Mouse (Mus musculus) 416B (cell line): ENCODE measurements around the gene Hpd.
"Not testable (repeated sequence)": the region's sequence is repeated elsewhere in the genome, so short reads cannot be mapped to it uniquely, and the experiment has no call there.

Experiments used
- DNase-seq: peaks from one replicate; pipeline ENCODE4 v3.0.0; 2011; ENCODE audit warnings: low read depth

Hpd gene

GRCm38 (mm10) chr5:123182651-123183050 lies at the start of gene Hpd:
TSS of gene Hpd (minus strand) at chr5:123182727.
- no peak for DNase-seq

DNA sequence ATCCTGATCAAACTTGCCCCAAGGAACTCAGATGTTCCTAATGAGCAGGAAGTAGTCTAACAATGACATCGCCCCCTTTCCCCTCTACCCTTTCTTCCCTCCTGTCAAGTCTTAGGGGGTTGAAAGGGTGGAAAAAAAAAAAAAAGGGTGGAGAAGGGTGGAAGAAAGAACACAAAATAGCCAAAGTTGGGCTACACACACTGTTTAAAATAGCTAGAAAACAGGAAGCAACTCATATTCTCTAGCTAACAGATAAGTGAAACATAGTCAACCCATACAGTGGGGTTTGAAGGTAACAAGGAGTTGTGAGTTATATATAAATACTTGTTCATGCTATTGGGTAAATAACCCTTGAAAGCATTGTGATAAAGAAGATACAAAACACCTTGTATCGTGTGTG lies 49.7 kb upstream of the Hpd start:
- DNase-seq, result no peak

GRCm38 (mm10) chr5:123229296-123229695 lies 46.8 kb upstream of the Hpd start:
- peak; percentile 48 for DNase-seq

DNA sequence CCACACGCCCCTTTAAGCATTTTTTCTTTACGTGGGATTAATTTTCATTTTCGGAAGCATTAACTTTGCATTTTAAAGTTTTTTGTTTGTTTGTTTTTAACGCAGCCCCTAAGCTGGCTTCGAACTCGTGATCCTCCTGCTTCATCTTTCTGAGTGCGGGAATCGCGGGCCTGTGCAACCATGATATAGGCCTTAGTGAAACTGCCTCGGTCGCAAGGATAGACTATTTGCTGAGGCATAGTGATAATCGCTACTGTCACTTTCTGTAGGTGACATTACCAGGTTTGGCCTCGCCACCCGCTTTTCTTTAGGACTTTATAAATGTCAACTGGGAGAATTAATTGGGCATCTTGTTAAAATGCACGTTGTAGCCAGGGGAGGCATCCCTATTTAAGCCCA lies 46.0 kb upstream of the Hpd start:
- no peak for DNase-seq

DNA sequence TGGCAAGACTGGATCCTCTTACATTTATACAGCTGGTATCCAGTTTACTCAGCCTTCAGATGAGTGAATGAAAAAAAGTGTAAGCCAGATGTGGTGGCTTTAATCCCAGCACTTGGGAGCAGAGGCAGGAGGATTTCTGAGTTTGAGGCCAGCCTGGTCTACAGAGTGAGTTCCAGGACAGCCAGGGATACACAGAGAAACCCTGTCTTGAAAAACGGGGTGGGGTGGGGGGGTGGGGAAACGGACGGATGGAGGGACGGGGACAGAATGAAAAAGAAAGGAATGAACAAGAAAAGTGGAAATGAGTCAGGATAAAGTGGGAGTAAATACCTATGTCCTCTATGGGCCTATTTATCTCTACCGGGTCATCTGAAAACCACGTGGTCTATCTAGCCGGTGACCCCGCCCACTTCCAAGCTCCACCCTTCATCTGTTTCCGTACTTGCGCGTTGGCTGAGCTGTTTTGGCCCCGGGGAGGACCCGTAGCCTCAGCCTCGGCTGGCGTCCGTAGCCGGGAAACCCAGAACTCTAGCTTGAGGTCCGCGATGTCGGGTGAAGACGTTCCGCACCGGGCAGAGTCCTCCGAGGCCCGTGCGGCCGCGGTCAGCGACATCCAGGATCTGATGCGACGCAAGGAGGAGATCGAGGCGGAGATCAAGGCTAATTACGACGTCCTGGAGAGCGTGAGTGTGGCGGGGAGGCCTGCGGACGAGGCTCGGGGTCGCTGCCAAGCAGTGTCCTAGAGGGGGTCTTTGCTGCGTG lies 45.4 kb upstream of the Hpd start:
- DNase-seq, result peak; percentile 98

GRCm38 (mm10) chr5:123226851-123227250 lies 44.3 kb upstream of the Hpd start:
- DNase-seq, result no peak

DNA sequence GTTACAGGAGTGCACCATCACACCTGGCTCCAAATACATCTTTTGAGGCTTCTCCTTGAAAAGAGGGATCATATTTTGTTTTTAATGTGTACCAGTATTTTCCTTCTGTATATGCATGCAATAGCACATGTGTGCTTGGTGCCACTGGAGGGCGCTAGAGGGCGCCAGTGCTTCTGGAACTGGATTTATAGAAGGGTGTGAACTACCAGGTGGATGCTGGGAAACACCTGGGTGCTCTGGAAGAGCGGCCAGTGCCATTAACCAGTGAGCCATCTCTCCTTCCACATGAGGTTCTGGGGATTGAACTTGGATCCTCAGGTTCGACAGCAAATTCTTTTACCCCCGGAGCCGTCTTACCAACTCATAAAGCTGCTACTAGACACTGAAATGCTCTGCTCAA lies 41.3 kb upstream of the Hpd start:
- DNase-seq, result not testable (repeated sequence)

- DNase-seq, result peak; percentile 70
These were observed 40.5 kb upstream of the Hpd start for GRCm38 (mm10) chr5:123223051-123223410.

DNA sequence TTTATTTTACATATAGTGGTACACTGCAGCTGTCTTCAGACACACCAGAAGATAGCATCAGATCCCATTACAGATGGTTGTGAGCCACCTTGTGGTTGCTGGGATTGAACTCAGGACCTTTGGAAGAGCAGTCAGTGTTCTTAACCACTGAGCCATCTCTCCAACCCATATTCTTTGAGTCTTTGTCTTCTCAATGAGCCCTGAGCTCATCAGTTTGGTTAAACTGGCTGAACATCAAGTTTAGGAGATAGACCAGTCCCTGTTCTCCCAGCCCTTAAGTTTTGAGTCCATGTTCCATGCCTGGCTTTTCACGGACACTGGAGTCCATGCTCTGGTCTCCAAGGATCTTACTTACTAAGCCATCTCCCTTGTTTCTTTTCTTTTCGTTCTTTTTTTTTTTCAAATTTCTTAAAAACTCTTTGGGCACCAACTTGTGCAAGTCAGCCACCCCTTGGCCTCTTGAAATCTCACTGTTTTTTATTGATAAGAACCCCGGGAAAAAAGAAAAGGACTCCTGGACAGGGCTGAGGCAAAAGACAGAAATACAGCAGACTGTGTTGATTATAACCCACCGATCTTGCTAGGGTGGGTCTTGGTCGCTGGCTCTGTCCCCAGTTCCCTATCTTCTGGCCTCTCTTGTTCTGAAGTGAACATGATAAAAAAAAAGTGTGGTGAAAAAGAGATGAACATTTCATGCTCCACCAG lies 40.0 kb upstream of the Hpd start:
- DNase-seq, result not testable (repeated sequence)

- not testable (repeated sequence) for DNase-seq
These were observed 21.1 kb upstream of the Hpd start for GRCm38 (mm10) chr5:123203591-123203990.

GRCm38 (mm10) chr5:123202771-123203170 lies 20.2 kb upstream of the Hpd start:
- not testable (repeated sequence) for DNase-seq

- peak; percentile 13 for DNase-seq
These were observed 19.5 kb upstream of the Hpd start for GRCm38 (mm10) chr5:123201987-123202386.

DNA sequence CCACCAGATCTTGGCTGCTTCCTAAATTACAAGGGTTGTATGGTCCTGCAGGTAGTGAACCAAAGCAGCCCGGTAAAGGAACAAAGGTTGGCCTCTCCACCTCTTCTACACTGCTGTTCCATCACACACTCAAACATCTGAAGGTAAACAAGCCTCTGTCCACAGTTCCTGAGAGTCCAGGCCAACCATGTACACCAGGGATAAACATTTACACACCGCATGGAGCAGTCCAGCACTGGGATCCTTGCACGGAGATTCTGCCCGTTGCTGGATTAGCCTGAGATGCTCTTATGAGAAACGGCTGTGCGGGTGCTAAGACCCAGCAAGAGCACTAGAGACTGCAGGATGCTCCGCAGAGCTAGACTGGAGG lies 19.0 kb upstream of the Hpd start:
- no peak for DNase-seq

GRCm38 (mm10) chr5:123200816-123201522 lies 18.4 kb upstream of the Hpd start:
- DNase-seq, result not testable (repeated sequence)

- DNase-seq, result no peak
These were observed 16.0 kb upstream of the Hpd start for GRCm38 (mm10) chr5:123198523-123198922.

DNA sequence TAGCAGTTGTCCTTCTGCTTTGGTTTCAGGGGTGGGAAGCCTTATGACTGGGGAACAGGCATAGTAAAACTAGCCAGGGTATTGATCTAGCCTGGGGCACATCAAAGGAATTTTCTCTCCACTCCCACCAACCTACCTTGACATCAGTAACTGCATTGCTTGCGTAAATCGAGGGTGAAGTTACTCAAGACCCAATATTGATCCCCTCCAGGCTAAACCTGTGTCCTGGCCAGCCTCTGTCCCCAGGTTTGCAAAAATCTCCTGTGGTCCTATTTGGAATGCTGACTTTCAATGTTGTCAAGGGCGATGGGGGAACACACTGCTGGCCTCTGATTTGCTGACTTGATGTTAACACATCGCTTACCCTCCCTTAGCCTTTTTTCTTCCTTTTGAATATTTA lies 14.2 kb upstream of the Hpd start:
- DNase-seq, result no peak

- DNase-seq, result no peak
These were observed 13.0 kb upstream of the Hpd start for GRCm38 (mm10) chr5:123195500-123196000.

GRCm38 (mm10) chr5:123194856-123195255 lies 12.3 kb upstream of the Hpd start:
- no peak for DNase-seq

- DNase-seq, result no peak
These were observed 10.9 kb upstream of the Hpd start for GRCm38 (mm10) chr5:123193436-123193835.

- no peak for DNase-seq
These were observed 10.2 kb upstream of the Hpd start for GRCm38 (mm10) chr5:123192606-123193150.

- DNase-seq, result peak; percentile 74
These were observed 8.9 kb upstream of the Hpd start for GRCm38 (mm10) chr5:123191427-123191826.

GRCm38 (mm10) chr5:123190912-123191311 lies 8.4 kb upstream of the Hpd start:
- DNase-seq, result no peak

GRCm38 (mm10) chr5:123187306-123187705 lies 4.8 kb upstream of the Hpd start:
- DNase-seq, result no peak
